Mouse (Mus musculus) left cerebral cortex, postnatal 10 days (tissue): ENCODE results near the gene Itga2. TPM values are rescaled to one million over a fixed set of nuclear protein-coding genes. Genes with fewer than 3 reads are reported as not detected.

Experiments
- DNase-seq, 2 experiments: peaks; one replicate each; pipeline ENCODE4 v3.0.0; 2021 to 2022; ENCODE audit warnings: low spot score in 2 of 2, mixed read lengths in 1 of 2; ENCODE audit errors: extremely low spot score in 1 of 2
- intact Hi-C: fragments of 180-260 bp; cut with DNase I; formaldehyde crosslinking; loops from one replicate; pipeline ENCODE4 v1.15.1; 2025
- total RNA-seq, 2 experiments: library from RNA; stranded (reverse); gene quantifications; 2 replicates each; pipeline ENCODE4 v1.2.3; 2021

Gene Itga2
- total RNA-seq: under 1 TPM; 0.32 to 0.58 TPM

DNA sequence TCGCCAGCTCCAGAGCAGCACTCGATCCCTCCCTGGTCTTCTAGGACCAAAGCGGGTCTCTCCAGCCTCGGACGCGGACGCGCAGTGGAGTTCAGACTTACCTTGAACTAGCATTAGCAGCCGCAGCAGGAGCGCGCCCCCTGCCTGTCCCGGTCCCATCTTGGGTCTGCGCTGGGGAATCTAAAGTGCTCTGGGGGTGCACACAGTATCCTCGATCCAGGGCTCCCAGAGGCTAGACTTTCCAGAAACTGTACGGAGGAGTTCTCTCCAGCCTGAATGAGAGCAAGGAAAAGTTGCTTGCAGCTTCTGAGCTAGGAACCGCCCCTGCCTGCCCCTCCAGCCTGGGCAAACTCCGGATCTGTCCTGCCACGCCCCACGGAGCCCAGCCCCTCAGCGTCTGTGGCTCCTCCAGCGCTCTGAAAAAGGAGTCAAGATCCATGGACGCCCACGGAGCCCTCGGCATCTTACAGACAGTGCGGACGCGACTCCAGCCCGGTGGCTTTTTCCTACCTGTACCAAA lies at the start of gene Itga2:
Gene Itga2 (minus strand): TSS at position 326 of the 520 bp plus-strand sequence.
- intact Hi-C loops: no loop called here
- peak in 1 of 2 experiments; percentile 61 for DNase-seq

DNA sequence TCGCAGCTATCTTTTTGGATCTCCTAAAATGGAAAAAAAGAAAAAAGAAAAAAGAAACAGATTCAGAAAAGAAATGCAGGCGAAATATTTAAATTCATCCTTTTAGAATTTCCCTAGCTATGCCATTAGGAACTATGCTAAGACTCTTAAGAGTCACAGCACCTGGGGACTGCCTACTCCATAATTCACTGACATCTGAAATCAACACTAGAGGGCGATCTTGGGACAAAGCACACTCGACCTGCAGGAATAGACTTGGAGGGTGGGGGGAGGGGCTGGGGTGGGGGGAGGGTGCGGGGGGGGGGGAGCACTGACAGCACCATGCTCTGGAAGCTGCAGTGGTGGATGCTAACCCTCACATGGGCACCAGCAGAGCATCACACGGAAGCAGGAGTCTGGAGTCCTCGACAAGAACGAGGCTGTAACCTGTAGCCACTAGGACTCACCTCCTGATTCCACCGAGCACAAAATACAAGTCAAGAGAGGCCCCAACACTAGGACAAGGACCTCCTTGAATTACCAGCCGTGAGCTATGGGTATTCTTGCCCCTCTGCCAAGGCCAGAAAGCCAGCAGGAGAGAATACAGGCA lies 49.0 kb upstream of the Itga2 start:
- DNase-seq: no peak

DNA sequence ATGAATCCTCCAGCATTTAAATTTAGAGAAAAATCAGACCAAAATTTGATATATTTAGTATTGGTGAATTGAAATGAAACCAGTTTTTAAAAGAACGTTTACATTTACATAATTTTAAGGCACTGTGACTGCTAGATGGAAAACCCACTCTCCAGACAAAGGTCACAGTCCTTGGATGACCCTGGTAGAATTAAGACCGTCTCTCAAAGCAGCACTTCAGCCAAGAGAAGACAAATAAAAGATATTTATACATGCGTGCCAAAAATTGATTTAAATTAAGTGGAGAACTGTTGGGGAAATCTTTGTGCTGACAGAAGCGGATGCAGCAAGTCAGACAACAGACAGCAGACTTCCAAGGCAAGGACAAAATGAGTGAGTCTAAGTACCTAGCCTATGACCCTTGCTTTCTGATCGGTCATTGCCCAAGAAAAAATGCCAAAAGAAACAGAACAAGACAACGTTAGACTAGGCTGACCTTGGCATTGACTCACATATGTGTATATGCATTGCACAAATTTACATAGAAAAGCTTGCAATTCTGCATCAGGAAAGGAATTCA lies 42.7 kb upstream of the Itga2 start:
- DNase-seq: no peak
- intact Hi-C loops: no loop called here

More for the DNA sequence above, 49.0 kb upstream of the Itga2 start:
- intact Hi-C loops: loop anchor here (10.0 kb wide), 3 partner anchors 114 to 1734 kb away; partner anchors contain the start of gene Pelo

DNA sequence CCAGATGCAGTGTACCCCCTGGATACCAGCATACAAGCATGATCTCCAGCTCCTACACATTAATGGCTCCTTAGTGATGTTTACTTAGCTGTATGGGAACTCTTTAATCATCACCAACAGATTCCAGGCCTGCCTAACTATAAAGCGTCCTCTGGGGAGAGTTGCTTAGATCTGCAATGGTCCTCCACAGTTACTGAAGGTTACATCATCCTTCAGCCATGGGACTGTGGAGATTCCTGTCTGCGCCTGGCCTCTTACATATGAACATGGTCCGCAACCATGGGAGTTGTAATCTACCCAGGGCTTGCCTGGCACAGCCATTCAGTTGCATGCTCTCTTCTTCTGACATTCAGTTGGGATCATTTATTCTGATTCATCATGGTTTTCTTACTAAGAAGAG lies 40.0 kb upstream of the Itga2 start:
- no peak for DNase-seq
- intact Hi-C loops: no loop called here

DNA sequence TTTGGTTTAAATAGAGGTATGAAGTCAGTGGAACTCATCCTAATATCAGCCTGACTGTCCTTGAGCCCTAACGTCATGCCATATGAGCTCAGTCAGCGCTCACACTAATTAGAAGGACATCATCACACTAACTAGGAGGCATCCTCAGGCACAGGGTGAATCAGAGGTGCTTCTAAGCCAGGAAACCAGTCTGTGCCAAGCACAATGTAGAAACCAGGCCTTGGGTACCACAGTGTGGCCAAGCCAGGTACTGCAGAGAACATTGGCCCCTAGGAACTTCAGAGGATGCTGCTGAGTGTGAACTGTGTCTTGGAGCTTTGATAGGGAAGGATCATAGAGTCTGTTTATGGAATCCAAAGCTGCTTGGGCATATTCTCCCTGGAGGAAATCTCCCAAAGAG lies 32.3 kb upstream of the Itga2 start:
- peak; percentile 68 to 74 for DNase-seq
- intact Hi-C loops: loop anchor here (10.0 kb wide), 1 partner anchor 1089 kb away; no protein-coding TSS in a partner anchor

DNA sequence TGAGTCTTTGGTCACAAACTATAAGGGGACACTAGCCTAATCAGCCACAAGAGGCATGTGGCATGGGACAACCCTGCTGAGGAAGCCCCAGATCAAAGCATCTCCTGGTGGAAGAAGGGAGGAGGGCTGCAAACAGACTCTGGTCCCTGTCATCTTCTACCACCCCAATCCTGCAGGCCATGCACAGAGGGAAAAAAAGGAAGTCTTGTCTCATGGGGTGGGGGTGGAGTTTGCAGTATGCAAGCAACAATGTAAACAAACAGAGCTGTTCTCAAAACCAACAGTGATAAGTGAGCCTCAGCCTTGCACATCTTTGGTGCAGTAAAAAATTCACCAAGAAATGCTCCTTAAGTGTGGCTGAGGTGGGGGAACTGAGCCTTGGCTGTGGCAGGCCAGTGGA lies 22.6 kb upstream of the Itga2 start:
- DNase-seq: no peak

DNA sequence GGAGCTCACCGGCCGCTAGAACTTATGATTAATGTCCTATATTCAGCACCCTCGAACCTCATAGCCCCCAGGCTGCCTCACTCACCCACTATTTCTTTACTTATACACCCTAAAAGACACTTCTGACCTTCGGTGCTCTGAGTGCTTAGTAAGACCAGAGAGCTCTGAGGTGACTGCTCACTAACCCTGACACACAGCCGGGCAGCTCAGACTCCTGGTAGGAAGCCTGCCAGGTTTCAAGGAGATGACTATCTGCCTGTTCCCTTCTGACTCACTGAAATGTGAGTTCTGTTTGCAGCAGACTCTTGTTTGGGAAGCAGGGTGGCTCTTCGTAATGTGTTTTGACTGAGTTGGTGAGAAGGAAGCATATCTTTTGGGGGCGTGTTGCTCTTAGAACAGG lies 1.6 kb upstream of the Itga2 start:
- no peak for DNase-seq
- intact Hi-C loops: no loop called here

More for the DNA sequence above, 22.6 kb upstream of the Itga2 start:
- intact Hi-C loops: no loop called here

DNA sequence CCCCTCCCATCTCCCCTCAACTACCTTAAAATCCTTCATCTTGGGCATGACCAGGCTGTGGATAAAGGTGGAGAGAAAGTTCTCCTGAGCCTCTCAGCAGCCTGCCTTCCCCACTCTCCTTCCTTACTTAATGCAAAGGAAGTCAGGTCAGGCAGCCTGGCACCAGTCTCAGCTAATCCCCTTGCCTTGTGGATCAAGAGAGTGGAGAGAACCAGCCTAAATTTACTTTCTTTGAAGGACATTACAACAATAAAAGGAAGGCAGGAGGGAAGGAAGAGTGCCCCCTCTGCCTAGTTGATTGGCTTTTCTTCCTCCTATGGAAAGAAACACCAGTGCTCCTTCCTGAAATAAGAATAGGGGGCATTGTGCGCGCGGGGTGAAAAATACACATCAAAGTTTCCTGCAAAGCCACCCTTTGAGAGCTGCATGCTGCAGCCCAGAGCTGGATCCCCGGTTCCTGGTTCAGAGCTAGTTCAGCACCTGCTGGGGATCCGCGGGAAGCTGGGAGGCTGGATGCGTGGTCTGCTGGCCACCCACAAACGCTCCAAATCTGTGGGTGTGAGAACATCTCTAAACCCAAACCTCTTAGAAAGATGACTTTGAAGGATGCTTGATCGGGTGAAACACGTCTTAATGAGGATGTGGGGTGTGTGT lies 777 bp downstream of the Itga2 start:
- intact Hi-C loops: no loop called here
- peak in 1 of 2 experiments; percentile 18 for DNase-seq

DNA sequence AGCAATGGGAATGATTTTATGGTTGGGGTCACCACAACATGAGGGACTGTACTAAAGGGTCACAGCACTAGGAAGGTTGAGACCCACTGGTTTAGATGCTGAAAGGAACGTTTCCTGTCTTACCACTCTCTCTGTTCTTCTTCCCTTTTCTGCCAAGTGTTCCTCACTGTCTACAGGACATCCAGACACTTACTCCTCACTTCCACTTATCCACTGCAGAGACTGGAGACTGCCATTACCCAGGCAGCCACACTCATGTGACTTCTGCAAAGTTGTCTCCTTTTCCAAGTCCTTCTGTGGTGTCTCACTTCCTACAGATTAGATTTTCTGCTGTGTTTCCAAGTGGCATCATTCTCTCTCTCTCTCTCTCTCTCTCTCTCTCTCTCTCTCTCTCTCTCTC lies 7.1 kb downstream of the Itga2 start:
- DNase-seq: no peak
- intact Hi-C loops: no loop called here

DNA sequence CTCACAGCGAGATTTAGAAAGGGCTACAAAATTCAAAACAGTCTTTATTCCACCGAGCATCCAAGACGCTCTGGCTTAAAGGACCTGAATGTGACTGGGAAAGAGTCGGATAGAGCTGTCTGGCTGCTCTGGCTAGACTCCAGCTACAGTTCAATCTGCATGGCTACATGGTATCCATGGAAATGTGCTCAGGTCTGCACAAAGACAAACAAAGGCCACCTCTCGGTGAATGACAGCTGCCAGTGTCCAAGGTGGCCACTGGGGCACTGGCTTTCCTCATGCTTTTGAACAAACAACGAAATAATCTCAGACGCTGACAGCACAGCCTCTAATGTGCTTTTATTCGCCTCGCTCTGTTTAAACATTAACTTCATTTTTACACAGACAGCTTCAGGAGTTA lies 8.6 kb downstream of the Itga2 start:
- DNase-seq: no peak
- intact Hi-C loops: no loop called here

DNA sequence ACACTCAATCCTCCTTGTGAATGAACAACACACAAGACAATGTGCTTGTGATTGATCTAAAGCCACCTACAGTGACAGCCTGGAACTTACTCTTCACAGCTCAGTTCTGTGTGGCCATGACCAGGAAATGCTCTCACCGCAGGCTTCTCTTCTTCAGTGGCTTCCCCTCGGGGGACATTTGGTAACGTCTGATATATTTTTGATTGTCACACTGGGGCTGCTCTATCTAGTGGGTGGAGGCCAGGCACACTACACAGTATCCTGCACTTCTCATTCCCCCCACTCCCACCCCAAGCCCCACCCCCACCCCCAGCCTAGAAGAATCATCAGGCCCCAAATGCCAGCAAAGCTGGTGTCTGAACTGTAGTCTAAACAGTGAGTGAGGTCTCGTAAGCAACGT lies 16.1 kb downstream of the Itga2 start:
- no peak for DNase-seq
- intact Hi-C loops: no loop called here

DNA sequence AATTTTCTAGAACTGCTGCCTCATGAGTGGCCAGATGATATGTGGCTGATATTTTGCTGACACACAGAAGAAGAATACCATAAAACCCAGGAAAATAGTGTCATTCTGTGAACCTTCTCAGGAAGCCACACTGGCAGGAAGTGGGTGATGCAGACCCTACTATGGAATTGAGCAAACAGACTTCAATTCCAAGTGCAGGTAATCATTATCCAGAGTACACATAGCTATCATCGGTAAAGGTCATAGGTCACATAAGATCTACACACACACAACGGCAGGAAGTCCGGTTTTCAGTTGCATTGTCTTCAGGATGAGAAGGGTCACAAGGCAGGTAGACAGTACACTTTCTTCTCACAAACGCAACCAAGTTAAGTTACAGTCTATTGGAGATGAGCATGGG lies 16.9 kb downstream of the Itga2 start:
- intact Hi-C loops: no loop called here
- DNase-seq: no peak

DNA sequence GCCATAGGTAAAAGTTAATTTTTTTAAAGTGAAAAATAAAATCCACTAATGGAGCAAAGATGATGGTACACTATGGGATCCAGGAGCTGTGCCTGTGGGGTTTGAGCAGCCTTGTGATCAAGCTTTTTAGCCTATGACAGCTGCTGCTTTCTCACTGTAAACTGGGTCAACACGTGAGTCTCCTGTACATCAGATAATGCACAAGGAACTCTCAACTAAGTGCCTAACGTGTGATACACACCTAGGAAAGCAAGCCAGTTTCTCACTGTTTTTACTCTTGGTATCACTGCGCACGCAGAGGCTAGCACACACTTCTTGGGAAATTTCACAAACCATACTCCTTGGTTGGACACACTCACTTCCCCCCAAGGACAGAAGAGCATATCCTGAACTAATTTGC lies 17.3 kb downstream of the Itga2 start:
- DNase-seq: no peak
- intact Hi-C loops: no loop called here

DNA sequence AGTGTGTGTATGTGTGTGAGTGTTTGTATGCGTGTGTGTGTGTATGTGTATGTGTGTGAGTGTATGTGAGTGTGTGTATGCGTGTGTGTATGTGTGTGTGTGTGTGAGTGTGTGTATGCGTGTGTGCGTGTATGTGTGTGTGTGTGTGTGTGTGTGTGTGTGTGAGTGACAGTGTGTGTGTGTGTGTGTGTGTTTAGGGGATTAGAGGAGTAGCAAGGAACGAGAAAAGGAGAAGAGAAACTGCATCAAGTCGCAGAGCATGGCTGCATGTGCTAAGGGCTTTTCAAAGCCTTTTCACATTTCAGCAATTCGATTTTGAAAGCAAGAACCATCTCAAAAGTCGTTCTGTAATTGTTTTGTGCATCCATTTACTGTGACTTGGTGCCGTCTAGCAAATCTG lies 21.3 kb downstream of the Itga2 start:
- intact Hi-C loops: no loop called here
- no peak for DNase-seq

DNA sequence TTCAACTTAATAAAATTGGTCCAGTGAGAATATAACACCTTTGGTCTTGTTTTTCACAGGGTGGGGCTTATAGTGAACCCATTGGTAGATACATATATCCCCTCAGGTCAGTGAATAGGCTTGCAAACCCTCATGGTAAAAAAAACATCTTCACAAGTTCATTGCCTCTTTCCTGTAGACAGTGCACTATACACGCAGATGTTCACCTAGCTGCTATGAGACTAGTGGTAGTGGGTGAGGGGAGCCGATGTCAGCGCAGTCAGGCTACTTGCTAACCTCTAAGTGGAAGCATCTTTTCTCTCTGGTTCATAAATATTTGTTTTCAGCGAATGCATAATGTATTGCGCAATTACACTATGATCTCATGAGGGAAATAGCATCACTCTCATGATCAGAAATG lies 22.4 kb downstream of the Itga2 start:
- DNase-seq: no peak
- intact Hi-C loops: no loop called here

DNA sequence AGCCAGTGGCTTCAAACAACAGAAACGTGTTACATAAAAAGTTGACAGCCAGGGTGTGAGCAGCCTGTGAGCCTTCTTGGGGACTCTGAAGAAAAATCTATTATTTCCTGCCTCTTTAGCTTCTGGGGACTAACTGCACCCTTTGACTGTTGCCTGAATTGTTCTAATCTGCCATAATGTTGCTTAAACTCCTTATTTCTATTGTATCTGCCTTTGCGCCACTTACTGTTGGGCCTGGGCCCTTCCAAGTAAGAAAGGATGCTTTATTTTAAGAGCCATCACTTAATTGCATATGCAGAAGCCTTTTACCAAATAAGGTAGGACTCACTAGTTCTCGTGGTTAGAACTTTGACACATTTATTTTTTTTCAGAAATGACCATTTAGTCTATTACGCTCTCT lies 24.0 kb downstream of the Itga2 start:
- intact Hi-C loops: no loop called here

DNA sequence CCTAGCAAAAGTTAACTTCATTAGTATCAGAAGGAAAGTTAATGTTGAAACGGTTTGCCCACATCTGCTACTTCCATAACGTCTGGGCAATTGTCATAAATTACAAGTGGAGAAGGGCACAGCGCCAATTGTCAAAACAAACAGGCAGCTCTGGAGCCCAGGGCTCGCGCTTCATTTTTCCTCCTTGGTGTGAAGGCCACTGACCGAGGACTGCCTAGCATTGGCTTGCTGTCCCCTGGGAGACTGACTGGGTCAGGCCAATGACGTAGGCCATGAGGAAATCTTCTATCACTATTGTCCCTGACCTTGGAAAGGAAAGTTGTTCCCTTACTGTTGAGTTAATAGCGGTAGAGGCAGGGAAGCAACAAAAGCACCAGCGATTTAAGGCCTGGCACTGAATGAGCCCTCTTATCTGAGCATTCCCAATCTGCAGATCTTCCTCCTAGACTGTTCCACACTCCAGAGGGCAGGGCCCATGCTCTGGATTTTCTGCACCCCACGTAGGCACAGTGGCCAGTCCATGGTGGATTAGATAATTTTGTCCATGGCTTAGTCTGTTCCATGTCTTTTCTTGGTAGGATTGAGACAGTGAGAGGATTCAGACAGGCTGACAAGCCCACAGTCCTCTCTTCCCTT lies 35.0 kb downstream of the Itga2 start:
- DNase-seq: no peak
- intact Hi-C loops: no loop called here

More for the DNA sequence above, 24.0 kb downstream of the Itga2 start:
- no peak for DNase-seq

DNA sequence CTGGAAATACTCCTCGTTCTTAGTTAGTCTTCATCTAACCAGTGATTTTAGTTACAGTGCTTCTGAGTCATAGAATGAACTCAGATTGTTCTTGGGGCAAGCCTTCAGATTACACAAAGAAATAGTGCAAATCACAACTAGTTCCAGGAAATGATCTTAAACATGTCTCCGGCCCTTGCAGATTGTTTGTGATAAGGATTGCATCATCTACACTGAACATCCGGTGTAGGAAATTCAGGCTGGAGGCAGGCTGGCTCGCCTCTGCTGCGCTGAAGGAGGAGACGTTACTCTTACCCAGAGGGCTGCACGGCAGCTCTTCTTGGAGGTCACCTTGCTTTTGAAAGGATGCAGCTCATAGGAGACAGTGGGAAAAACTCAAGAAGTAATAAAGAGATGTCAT lies 36.0 kb downstream of the Itga2 start:
- DNase-seq: peak in 1 of 2 experiments; percentile 27
- intact Hi-C loops: no loop called here

DNA sequence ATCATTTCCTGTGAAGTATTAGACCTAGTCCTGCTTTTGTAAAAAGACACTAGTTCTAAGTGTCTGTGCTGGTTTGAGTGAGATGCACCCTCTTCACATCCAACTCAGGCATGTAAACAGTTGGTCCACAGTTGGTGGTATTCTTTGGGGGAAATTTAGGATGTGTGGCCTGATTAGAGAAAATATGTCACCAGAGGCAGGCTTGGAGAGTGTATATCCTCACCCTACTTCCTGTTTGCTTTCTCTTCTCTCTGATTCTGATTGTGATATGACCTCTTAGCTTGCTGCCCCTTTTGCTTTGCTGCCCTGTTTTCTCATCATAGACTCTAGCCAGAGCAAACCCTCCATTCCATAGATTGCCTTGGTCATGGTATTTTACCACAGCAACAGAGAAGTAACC lies 37.2 kb downstream of the Itga2 start:
- intact Hi-C loops: no loop called here
- no peak for DNase-seq

DNA sequence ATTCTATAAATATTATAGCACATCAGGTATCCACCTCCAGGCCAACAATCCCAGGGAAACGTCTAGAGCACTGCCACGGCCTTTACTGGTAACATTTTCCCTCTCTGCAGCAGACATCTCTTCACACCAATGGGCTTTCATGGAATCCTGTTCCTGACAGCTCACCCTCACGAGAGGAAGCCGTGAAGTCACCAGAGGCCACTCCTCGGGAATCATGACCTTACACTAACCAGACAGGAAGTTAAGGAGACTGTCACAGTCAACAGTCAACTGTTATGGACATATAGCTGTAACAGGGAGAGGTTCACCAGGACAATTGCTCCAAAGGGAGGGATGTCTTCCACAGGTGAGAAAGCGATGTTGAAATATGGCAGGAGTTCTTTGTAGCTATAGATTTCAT lies 40.2 kb downstream of the Itga2 start:
- intact Hi-C loops: no loop called here
- DNase-seq: no peak
